Mouse (Mus musculus) forebrain, embryonic 11.5 days (tissue): ENCODE measurements around the gene Ndufa11. TPM values are rescaled to one million over a fixed set of nuclear protein-coding genes. Genes with fewer than 3 reads are reported as not detected.

ENCODE experiments used
- ATAC-seq: fragments of 200-750 bp; cut with Nextera tagmentation; replicated peaks from 2 replicates; pipeline ENCODE4 v1.8.0; 2017; ENCODE audit warnings: moderate TSS enrichment; ENCODE audit not compliant: low FRiP score
- DNase-seq: peaks from one replicate; pipeline ENCODE4 v3.0.0-alpha.2; 2017; ENCODE audit warnings: low spot score
- H3K27ac ChIP-seq: fragments of 300-500 bp; sonication (generic); 2 replicates; pipeline ENCODE4 v1.5.1; 2014; ENCODE audit warnings: low read depth, low read length
- H3K27me3 ChIP-seq: fragments of 300-500 bp; sonication (generic); 2 replicates; pipeline ENCODE4 v1.6.1; 2014; ENCODE audit warnings: mild to moderate bottlenecking, low read length, mixed read lengths; ENCODE audit not compliant: control insufficient read depth, insufficient read depth
- H3K36me3 ChIP-seq: fragments of 300-500 bp; sonication (generic); 2 replicates; pipeline ENCODE4 v1.6.1; 2014; ENCODE audit warnings: mild to moderate bottlenecking, low read length, moderate library complexity, mixed read lengths; ENCODE audit not compliant: control insufficient read depth, insufficient read depth
- H3K4me1 ChIP-seq: fragments of 300-500 bp; sonication (generic); replicated peaks from 2 replicates; pipeline ENCODE4 v1.6.1; 2014; ENCODE audit warnings: low read length, mixed read lengths; ENCODE audit not compliant: control insufficient read depth, insufficient read depth
- H3K4me2 ChIP-seq: fragments of 300-500 bp; sonication (generic); 2 replicates; pipeline ENCODE4 v1.6.1; 2014; ENCODE audit warnings: low read depth, mild to moderate bottlenecking, low read length, moderate library complexity, mixed read lengths; ENCODE audit not compliant: severe bottlenecking
- H3K4me3 ChIP-seq: fragments of 300-500 bp; sonication (generic); 2 replicates; pipeline ENCODE4 v1.5.1; 2014; ENCODE audit warnings: low read depth, low read length
- H3K9ac ChIP-seq: fragments of 300-500 bp; sonication (generic); 2 replicates; pipeline ENCODE4 v1.6.1; 2014; ENCODE audit warnings: low read length
- H3K9me3 ChIP-seq: fragments of 300-500 bp; sonication (generic); 2 replicates; pipeline ENCODE4 v1.6.1; 2016; ENCODE audit warnings: low read length, mixed read lengths; ENCODE audit not compliant: control insufficient read depth
- WGBS: fragments of 180-500 bp; shearing (Covaris S2); extraction: QIAGEN DNeasy Blood & Tissue Kit; methylation state at CpG from one replicate; pipeline ENCODE4 v1.1.7; 2014; 5-methylcytosine and 5-hydroxymethylcytosine counted together
- polyA plus RNA-seq: library from polyadenylated mRNA; unstranded; fragments of >200 nt; fragmentation: Nextera tagmentation; extraction: Ambion mirVana; gene quantifications from 2 replicates; pipeline ENCODE4 v1.2.1, GENCODE M21; 2014

Ndufa11 gene
- polyA plus RNA-seq, 1 experiment from 2014 or later, result 292 TPM

DNA sequence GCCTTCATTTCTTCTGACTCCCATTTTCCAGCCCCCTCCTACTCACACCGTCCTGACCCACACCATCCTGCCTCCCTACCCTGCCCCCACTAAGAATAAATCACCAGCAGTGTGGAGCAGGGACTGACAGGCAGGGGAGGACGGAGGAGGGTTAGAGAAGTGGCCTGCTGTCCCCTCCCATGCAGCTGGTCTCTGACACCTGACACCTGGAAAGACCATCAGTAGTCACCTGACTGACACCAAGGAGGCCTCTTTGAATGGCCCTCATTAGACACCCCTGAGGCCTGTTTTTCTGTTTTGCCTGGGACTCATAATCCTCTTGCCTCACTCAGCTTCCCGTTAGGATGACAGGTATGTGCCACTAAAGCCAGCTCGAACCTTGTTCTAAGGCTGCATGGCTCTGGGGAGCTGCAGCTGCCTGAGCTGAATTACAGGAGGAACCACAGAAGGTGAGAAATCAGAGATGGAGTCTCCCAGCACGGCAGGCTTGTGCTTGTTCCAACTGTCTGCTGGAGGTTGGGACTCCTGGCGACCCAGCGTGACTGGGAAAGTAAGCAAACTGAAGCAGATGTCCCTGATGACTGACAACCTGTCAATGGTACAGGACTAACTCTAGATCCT is 9.6 kb downstream of the Ndufa11 start:
- Histone ChIP-seq H3K9me3 (no peaks in the 10 kb centered on the region), H3K36me3 (peaks cover 2% of the 10 kb centered on the region; the same call in 1 of the 2 replicates), H3K4me2 (no peak overlapping the region), H3K4me3 (no peak overlapping the region), H3K4me1 (peaks cover 5% of the 10 kb centered on the region; the same call in 1 of the 2 replicates), H3K9ac (no peak overlapping the region), H3K27me3 (no peaks in the 10 kb centered on the region), H3K27ac (no peak overlapping the region)
- no peak for DNase-seq
- WGBS, result 15% methylated on average over 7 of the region's 7 CpGs
- no peak for ATAC-seq

DNA sequence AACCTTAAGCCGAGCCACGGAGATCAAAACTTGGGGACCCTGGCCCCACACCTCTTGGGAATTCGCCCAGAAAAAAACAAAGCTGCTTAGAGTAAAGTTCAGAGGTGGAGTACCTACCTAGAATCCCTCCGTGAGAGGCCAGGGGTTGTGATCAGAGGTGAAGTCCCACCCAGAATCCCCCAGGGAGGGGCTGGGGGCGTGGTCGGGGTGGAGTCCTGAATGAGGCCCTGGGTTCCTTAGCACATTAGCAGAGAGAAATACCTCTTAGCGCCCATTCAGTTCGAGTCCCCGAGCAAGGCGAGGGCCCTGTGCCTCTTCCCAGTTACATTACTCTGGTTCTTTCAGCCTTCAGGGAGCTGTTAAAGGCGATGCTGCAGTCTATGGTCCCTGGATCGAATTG is 10.1 kb downstream of the Ndufa11 start:
- no peak for DNase-seq
- H3K4me2 ChIP-seq, result no peak overlapping the region
- no peak overlapping the region for H3K4me3 ChIP-seq
- no peak overlapping the region for H3K27ac ChIP-seq
- peaks cover 5% of the 10 kb centered on the region; the same call in 1 of the 2 replicates for H3K4me1 ChIP-seq
- H3K36me3 ChIP-seq, result peaks cover 2% of the 10 kb centered on the region; the same call in 1 of the 2 replicates
- no peak for ATAC-seq
- no peak overlapping the region for H3K9ac ChIP-seq
- H3K9me3 ChIP-seq, result no peaks in the 10 kb centered on the region
- 9% methylated on average over 12 of the region's 12 CpGs for WGBS
- H3K27me3 ChIP-seq, result no peaks in the 10 kb centered on the region

DNA sequence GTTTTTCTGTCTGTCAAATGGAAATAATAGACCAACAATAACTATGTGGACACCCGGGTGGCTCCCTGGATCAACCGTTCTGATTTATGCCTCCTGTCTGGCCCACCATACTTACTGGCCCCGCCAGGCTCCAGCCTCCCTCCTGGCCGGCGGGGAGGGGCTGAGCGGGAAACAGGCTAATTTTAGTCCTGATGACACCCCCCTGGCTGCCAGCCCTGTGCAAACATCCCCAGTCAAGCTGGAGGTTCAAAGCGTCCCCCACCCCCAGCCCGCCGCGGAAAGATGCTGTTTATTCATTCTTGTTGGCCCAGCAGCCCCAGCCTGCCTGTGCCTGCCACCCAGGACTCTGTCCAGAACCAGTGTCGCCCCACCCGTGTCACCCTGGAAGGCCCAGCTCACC is 10.6 kb downstream of the Ndufa11 start:
- ATAC-seq (no peak), DNase-seq (no peak)
- Histone ChIP-seq H3K9me3 (no peaks in the 10 kb centered on the region), H3K36me3 (peaks cover 2% of the 10 kb centered on the region; the same call in 1 of the 2 replicates), H3K4me1 (peaks cover 5% of the 10 kb centered on the region; the same call in 1 of the 2 replicates), H3K9ac (no peak overlapping the region), H3K27me3 (no peaks in the 10 kb centered on the region), H3K4me2 (no peak overlapping the region), H3K4me3 (no peak overlapping the region), H3K27ac (no peak overlapping the region)
- 54% methylated on average over 12 of the region's 12 CpGs for WGBS

DNA sequence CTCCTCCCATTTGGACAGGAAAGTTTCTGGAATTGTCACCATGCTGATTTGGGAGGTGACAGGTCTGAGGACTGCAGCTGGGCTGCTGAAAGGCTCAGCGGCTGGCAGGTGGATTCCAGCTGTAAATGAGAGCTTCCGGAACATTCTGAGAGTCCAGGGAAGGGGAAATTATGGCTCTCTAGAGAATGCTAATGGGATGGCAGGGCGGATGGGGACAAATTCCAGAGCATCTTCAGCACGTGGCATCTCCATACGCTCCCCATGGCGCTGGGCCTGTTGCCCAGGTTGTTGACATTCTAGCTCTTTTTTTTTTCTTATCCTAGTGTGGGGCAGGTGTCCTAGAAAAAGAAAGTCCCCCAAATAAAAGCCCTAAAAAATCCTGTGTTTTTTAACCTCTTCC is 11.6 kb downstream of the Ndufa11 start:
- H3K4me1 ChIP-seq, result peaks cover 5% of the 10 kb centered on the region; the same call in 1 of the 2 replicates
- H3K27ac ChIP-seq, result no peak overlapping the region
- H3K4me3 ChIP-seq, result no peak overlapping the region
- H3K27me3 ChIP-seq, result no peaks in the 10 kb centered on the region
- DNase-seq (no peak), ATAC-seq (no peak)
- no peak overlapping the region for H3K4me2 ChIP-seq
- H3K9ac ChIP-seq, result no peak overlapping the region
- no peaks in the 10 kb centered on the region for H3K9me3 ChIP-seq
- H3K36me3 ChIP-seq, result no peaks in the 10 kb centered on the region
- WGBS, result 71% methylated on average over 6 of the region's 6 CpGs

DNA sequence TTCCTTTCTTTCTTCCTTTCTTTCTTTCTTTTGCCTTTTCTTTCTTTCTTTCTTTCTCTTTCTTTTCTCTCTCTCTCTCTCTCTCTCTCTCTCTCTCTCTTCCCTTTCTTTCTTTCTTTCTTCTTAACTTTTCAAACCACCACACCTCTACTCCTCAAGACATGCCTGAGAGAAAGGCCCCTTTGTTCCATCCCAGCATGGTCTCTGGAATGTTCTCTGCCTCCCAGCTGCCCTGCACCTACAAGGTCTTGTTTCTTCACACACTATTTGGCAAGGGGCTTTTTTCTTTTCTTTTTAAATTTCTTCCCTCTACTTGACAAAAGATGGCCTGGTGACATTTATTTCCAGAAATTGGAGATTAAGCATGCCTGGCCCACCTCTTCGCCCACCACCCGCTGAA is 12.1 kb downstream of the Ndufa11 start:
- WGBS, result 39% methylated on average over 2 of the region's 2 CpGs
- H3K4me2 ChIP-seq, result no peak overlapping the region
- H3K4me3 ChIP-seq, result no peak overlapping the region
- no peaks in the 10 kb centered on the region for H3K36me3 ChIP-seq
- H3K27me3 ChIP-seq, result no peaks in the 10 kb centered on the region
- ATAC-seq, result no peak
- peaks cover 5% of the 10 kb centered on the region; the same call in 1 of the 2 replicates for H3K4me1 ChIP-seq
- no peak for DNase-seq
- H3K9ac ChIP-seq, result no peak overlapping the region
- H3K9me3 ChIP-seq, result no peaks in the 10 kb centered on the region
- no peak overlapping the region for H3K27ac ChIP-seq

DNA sequence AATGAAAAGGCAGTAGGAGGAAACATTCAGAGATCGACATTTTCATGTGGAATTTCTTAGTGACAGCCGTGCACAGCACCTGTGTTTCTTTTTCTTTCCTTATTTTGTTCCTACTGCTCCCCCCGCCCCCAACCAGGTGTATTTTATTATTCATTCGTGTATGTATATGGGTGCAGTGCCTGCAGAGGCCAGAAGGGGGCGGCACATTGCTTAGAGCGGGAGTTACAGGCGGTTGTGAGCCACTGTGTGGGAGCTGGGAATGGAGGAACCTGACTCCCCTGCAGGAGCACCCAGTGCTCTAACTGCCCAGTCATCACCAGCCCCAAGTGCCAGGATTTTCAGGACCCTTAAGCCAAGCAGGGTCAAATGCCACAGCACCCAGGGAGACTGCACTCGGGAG is 19.0 kb downstream of the Ndufa11 start:
- Histone ChIP-seq H3K36me3 (no peaks in the 10 kb centered on the region), H3K4me2 (no peak overlapping the region), H3K4me3 (no peak overlapping the region), H3K4me1 (no peaks in the 10 kb centered on the region), H3K9me3 (no peaks in the 10 kb centered on the region), H3K9ac (no peak overlapping the region), H3K27me3 (no peaks in the 10 kb centered on the region), H3K27ac (no peak overlapping the region)
- no peak for DNase-seq
- 54% methylated on average over 8 of the region's 8 CpGs for WGBS
- no peak for ATAC-seq

DNA sequence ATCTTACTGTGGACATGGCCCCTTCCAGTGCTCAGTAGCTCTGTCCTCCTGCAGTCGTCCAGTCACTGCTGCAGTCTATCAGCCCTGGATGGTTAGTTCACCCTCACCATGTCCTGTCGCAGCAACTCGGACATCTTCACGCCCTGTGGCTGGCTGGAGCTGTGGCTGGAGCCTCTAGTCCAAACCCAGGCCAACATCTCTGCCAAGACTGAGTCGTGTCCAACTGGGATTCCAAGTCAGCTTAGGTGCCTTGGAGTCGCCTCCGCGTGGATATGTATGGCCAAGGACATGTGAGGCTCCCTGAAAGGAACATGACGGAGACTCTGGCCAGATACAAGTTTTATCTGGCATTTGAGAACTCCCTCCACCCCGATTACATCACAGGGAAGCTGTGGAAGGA is 20.7 kb downstream of the Ndufa11 start:
- no peaks in the 10 kb centered on the region for H3K27me3 ChIP-seq
- no peaks in the 10 kb centered on the region for H3K4me1 ChIP-seq
- no peak for DNase-seq
- H3K4me3 ChIP-seq, result no peak overlapping the region
- H3K4me2 ChIP-seq, result no peak overlapping the region
- 80% methylated on average over 10 of the region's 10 CpGs for WGBS
- ATAC-seq, result no peak
- no peaks in the 10 kb centered on the region for H3K36me3 ChIP-seq
- no peak overlapping the region for H3K27ac ChIP-seq
- no peak overlapping the region for H3K9ac ChIP-seq
- H3K9me3 ChIP-seq, result no peaks in the 10 kb centered on the region

DNA sequence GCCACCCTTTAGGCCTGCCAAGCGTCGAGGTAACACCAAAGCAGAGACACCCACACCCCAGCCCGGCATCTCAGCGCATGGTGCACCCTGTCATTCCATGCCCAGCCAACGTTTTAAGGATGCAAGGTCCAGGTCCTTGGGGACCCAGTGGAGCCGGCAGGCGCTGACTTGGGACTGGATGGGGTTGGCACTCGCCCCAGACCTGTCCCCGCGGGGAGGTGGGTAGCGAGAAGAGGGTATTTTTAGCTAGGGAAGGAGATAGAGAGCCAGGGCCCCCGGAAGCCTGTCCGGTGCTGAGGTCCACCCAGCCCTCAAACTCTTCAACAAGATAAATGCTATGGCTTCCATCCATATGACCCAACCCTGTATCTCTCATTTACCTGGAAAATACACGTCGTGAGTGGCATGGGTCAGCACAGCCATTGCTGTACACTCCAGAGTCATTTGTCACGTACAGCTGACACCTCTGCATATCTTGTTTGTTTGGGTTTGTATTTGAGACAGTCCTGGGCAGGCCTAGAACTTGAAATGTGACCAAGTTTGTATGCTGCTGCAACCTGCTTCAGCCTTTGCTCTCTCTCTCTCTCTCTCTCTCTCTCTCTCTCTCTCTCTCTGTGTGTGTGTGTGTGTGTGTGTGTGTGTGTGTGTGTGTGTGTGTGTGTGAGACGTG is 22.7 kb downstream of the Ndufa11 start:
- no peak overlapping the region for H3K27ac ChIP-seq
- DNase-seq (no peak), ATAC-seq (no peak)

DNA sequence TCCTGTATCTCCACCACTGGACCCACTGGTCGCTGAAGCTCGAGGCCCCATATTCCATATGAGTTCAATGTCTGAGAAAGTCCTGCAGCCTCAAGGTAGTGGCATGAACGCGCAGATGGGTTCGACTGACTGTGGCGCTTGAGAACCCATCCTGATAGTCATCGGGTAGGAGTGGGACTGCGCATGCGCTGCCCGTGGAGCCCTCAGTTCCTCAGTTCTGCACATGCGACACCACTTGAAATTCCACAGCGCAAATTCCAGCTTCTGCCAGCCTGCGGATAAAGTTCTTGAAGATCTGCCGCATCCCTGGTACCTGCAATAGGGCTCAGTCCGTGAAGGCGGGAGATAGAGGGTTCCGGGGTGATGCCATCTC is 23.2 kb downstream of the Ndufa11 start:
- ATAC-seq (no peak), DNase-seq (no peak)
- Histone ChIP-seq H3K4me1 (no peaks in the 10 kb centered on the region), H3K27me3 (no peaks in the 10 kb centered on the region), H3K4me2 (no peak overlapping the region), H3K36me3 (no peaks in the 10 kb centered on the region), H3K4me3 (no peak overlapping the region), H3K27ac (no peak overlapping the region), H3K9me3 (no peaks in the 10 kb centered on the region), H3K9ac (no peak overlapping the region)
- 81% methylated on average over 17 of the region's 17 CpGs for WGBS

More for the DNA sequence above, 22.7 kb downstream of the Ndufa11 start:
- H3K4me1 ChIP-seq, result no peaks in the 10 kb centered on the region
- H3K27me3 ChIP-seq, result no peaks in the 10 kb centered on the region
- no peak overlapping the region for H3K4me3 ChIP-seq
- 86% methylated on average over 17 of the region's 17 CpGs for WGBS
- no peaks in the 10 kb centered on the region for H3K9me3 ChIP-seq
- no peak overlapping the region for H3K4me2 ChIP-seq
- H3K9ac ChIP-seq, result no peak overlapping the region
- H3K36me3 ChIP-seq, result no peaks in the 10 kb centered on the region
